8 mouse cellular contexts compared by ENCODE assay signal in the genomic region with DNA sequence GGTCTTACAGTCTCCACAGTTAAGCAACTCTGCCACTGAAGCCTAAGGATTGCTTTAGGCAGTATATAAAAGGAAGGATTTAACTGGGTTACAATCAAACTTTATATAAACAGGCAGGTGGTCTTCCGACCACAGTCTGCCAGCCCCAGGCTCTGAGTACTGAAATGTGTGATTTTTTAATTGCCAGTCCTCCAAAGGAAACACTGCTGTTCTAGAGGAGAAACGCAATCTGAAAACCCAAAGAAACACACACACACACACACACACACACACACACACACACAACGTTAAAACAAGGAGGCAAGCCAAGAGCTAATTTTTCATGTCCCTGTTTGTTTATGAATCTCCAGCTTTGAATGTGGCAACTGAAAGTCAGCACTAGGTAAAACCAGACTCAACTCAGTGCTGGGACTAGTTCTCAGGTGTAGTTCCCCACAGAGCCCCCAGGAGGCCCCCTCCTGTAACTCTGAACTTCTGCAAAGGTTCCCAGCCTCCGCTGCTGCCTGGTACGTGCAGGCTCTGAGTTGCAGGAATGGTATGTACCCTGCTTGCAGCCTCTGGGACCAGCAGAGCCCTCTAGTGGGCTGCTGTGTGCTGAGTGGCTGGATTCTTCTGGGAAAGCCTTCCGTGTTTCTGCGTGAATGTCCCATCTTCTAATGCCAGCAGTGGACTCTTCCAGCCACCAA. TPM values are rescaled to one million over a fixed set of nuclear protein-coding genes. Genes with fewer than 3 reads are reported as not detected.
DNase-seq lines count a peak whose midpoint lies in the region; ATAC-seq and TF ChIP-seq lines count a peak whose summit lies in the region.

No protein-coding gene starts in this region.

- no peaks in the 10 kb centered on the region for H3K9me3 ChIP-seq in heart, embryonic 12.5 days (replicated peaks)
- H3K9me3 ChIP-seq in kidney, postnatal 0 days (replicated peaks; ENCODE audit: low read length): no peaks in the 10 kb centered on the region
- H3K9me3 ChIP-seq in liver, embryonic 11.5 days (ENCODE audit: control insufficient read depth, low read length): no peaks in the 10 kb centered on the region

- TF ChIP-seq CTCF in kidney, postnatal 0 days (IDR thresholded peaks at IDR 0.05; ENCODE audit: low read depth): peak; percentile 92

- H3K36me3 ChIP-seq in heart, embryonic 12.5 days: peaks cover 25% of the 10 kb centered on the region; the same call in 1 of the 2 replicates
- peaks cover 7% of the 10 kb centered on the region; the same call in 1 of the 2 replicates for H3K36me3 ChIP-seq in kidney, postnatal 0 days (ENCODE audit: insufficient read depth, low read length)
- no peaks in the 10 kb centered on the region for H3K36me3 ChIP-seq in liver, embryonic 11.5 days (ENCODE audit: control insufficient read depth, insufficient read depth, low read length)
- no peaks in the 10 kb centered on the region for H3K36me3 ChIP-seq in myocyte (ENCODE audit: control insufficient read depth, insufficient read depth)

- DNase-seq in A20 (ENCODE audit: low read depth, low spot score) (peak; percentile 58), ZHBTc4 (ENCODE audit: low read depth, low spot score) (peak; percentile 95)
- DNase-seq in kidney, postnatal 0 days (ENCODE audit: low spot score): peak; percentile 96
- DNase-seq in liver, embryonic 11.5 days (ENCODE audit: low spot score): peak; percentile 73
- DNase-seq in testis, postnatal 14 days (ENCODE audit: low spot score): peak; percentile 78

- H3K4me3 ChIP-seq in heart, embryonic 12.5 days: 0 out of 2 replicates have a peak overlapping the region, but pooled peaks have one; percentile 9
- no peak overlapping the region for H3K4me3 ChIP-seq in kidney, postnatal 0 days (replicated peaks; ENCODE audit: low read depth, low read length)
- peak overlapping the region; percentile 5; the same call in 1 of the 2 replicates for H3K4me3 ChIP-seq in liver, embryonic 11.5 days (ENCODE audit: low read depth, low read length)
- peak overlapping the region; percentile 10 for H3K4me3 ChIP-seq in myocyte

- H3K27me3 ChIP-seq in heart, embryonic 12.5 days (replicated peaks): peaks cover 1% of the 10 kb centered on the region; the same call in 1 of the 2 replicates
- no peaks in the 10 kb centered on the region for H3K27me3 ChIP-seq in kidney, postnatal 0 days (ENCODE audit: insufficient read depth, low read length)
- no peaks in the 10 kb centered on the region for H3K27me3 ChIP-seq in liver, embryonic 11.5 days (replicated peaks; ENCODE audit: control insufficient read depth, insufficient read depth, low read length)
- no peaks in the 10 kb centered on the region for H3K27me3 ChIP-seq in myocyte (ENCODE audit: control insufficient read depth, insufficient read depth, insufficient read length)

- WGBS in heart, embryonic 12.5 days: 27% methylated on average over 7 of the region's 7 CpGs
- 19% methylated on average over 7 of the region's 7 CpGs for WGBS in kidney, postnatal 0 days
- 23% methylated on average over 7 of the region's 7 CpGs for WGBS in liver, embryonic 11.5 days

- H3K4me1 ChIP-seq in heart, embryonic 12.5 days (replicated peaks): peaks cover 6% of the 10 kb centered on the region; the same call in 1 of the 2 replicates
- 0 out of 2 replicates have a peak, but pooled peaks cover 6% of the 10 kb centered on the region for H3K4me1 ChIP-seq in kidney, postnatal 0 days (replicated peaks; ENCODE audit: insufficient read depth, low read length)
- H3K4me1 ChIP-seq in liver, embryonic 11.5 days (replicated peaks; ENCODE audit: control insufficient read depth, insufficient read depth, low read length): peaks cover 10% of the 10 kb centered on the region

- H3K9ac ChIP-seq in heart, embryonic 12.5 days: peak overlapping the region; percentile 45; the same call in 1 of the 2 replicates
- no peak overlapping the region for H3K9ac ChIP-seq in kidney, postnatal 0 days (ENCODE audit: low read depth, low read length)
- no peak overlapping the region; the same call in 1 of the 2 replicates for H3K9ac ChIP-seq in liver, embryonic 11.5 days (ENCODE audit: low read depth, low read length)

- H3ac ChIP-seq in myocyte (ENCODE audit: control insufficient read depth, insufficient read length): peak overlapping the region; percentile 7

- no peaks in the 10 kb centered on the region for H3K79me2 ChIP-seq in myocyte (ENCODE audit: control insufficient read depth, insufficient read depth)

- 0 out of 2 replicates have a peak, but pooled peaks have one; percentile 40 for ATAC-seq in erythroid progenitor cell, adult 5-6 weeks (replicated peaks; ENCODE audit: low FRiP score, poor library complexity, severe bottlenecking)
- ATAC-seq in heart, embryonic 12.5 days (ENCODE audit: insufficient number of reproducible peaks, low FRiP score): peak; percentile 76
- ATAC-seq in kidney, postnatal 0 days (replicated peaks; ENCODE audit: low FRiP score, low read depth): peak; percentile 88
- ATAC-seq in liver, embryonic 11.5 days (replicated peaks; ENCODE audit: low FRiP score): peak; percentile 81

- peak overlapping the region; percentile 47 for H3K4me2 ChIP-seq in heart, embryonic 12.5 days
- peak overlapping the region; percentile 5; the same call in 1 of the 2 replicates for H3K4me2 ChIP-seq in kidney, postnatal 0 days (ENCODE audit: low read length)
- peak overlapping the region; percentile 38 for H3K4me2 ChIP-seq in liver, embryonic 11.5 days
- H3K4me2 ChIP-seq in myocyte (ENCODE audit: low read depth): peak overlapping the region; percentile 87

- H3K27ac ChIP-seq in heart, embryonic 12.5 days (ENCODE audit: poor library complexity, severe bottlenecking): no peak overlapping the region
- peak overlapping the region; percentile 83 for H3K27ac ChIP-seq in kidney, postnatal 0 days
- no peak overlapping the region for H3K27ac ChIP-seq in liver, embryonic 11.5 days (ENCODE audit: low read depth, low read length)

- no peak for TF ChIP-seq POLR2A in myocyte (IDR thresholded peaks at IDR 0.05; ENCODE audit: insufficient read length, low read depth)

TF ChIP-seq in myocyte, 11 proteins besides CTCF, POLR2A, EP300 and RAD21:
- no peak for TF ChIP-seq USF1 (IDR thresholded peaks at IDR 0.05; ENCODE audit: low read depth)
- TF ChIP-seq CEBPB (IDR thresholded peaks at IDR 0.05; ENCODE audit: insufficient read depth, poor library complexity, severe bottlenecking): no peak
- TF ChIP-seq MYOG (IDR thresholded peaks at IDR 0.05; ENCODE audit: control insufficient read depth in 1 of 3, insufficient read depth in 1 of 3, insufficient read length in 2 of 3, low read depth in 2 of 3): no peak
- TF ChIP-seq REST (IDR thresholded peaks at IDR 0.05; ENCODE audit: insufficient read depth, insufficient read length): no peak
- no peak for TF ChIP-seq TCF3 (IDR thresholded peaks at IDR 0.05; ENCODE audit: insufficient read length, low read depth)
- TF ChIP-seq E2F4 (IDR thresholded peaks at IDR 0.05; ENCODE audit: insufficient read depth): no peak
- TF ChIP-seq POLR2AphosphoS2 (IDR thresholded peaks at IDR 0.05; ENCODE audit: insufficient read length, low read depth): no peak
- TF ChIP-seq SRF (IDR thresholded peaks at IDR 0.05; ENCODE audit: control insufficient read depth, insufficient read length, low read depth): no peak
- no peak for TF ChIP-seq MYOD1 (IDR thresholded peaks at IDR 0.05; ENCODE audit: control insufficient read depth in 1 of 3, insufficient read length in 2 of 3, low read depth in 2 of 3)
- TF ChIP-seq MAX (IDR thresholded peaks at IDR 0.05; ENCODE audit: low read depth): no peak
- no peak for TF ChIP-seq TCF12 (IDR thresholded peaks at IDR 0.05; ENCODE audit: insufficient read depth, poor library complexity, severe bottlenecking)
TF ChIP-seq in myocyte: peak in this region for 0.

RNA-seq across cellular contexts. Expression of gene Kctd10, which starts 23.9 kb away (rescaled TPM):
- total RNA-seq in erythroid progenitor cell, adult 5-6 weeks (2015; ENCODE audit: low replicate concordance): 5.0 and 10.5 TPM in 2 replicates
- 11.4 and 12.7 TPM in 2 replicates for total RNA-seq in erythroid progenitor cell, adult 5-6 weeks (2017; ENCODE audit: low replicate concordance)
- polyA plus RNA-seq in heart, embryonic 12.5 days (2016; fragmentation: Nextera tagmentation; extraction: Ambion mirVana): 108 and 111 TPM in 2 replicates
- 80.5 and 89.7 TPM in 2 replicates for polyA plus RNA-seq in kidney, postnatal 0 days (2015; fragmentation: Nextera tagmentation; extraction: Ambion mirVana)
- polyA plus RNA-seq in liver, embryonic 11.5 days (2014; fragmentation: Nextera tagmentation; extraction: Ambion mirVana): 59.1 and 64.1 TPM in 2 replicates
- polyA plus RNA-seq in myocyte (2012; fragmentation: generic; extraction: Trizol): 84.1 TPM

RNA-seq across cellular contexts. Expression of gene Ube3b, which starts 24.0 kb away (rescaled TPM):
- total RNA-seq in erythroid progenitor cell, adult 5-6 weeks (2015; ENCODE audit: low replicate concordance): 19.3 and 27.0 TPM in 2 replicates
- total RNA-seq in erythroid progenitor cell, adult 5-6 weeks (2017; ENCODE audit: low replicate concordance): 12.9 and 21.7 TPM in 2 replicates
- 57.0 and 63.3 TPM in 2 replicates for polyA plus RNA-seq in heart, embryonic 12.5 days (2016; fragmentation: Nextera tagmentation; extraction: Ambion mirVana)
- polyA plus RNA-seq in kidney, postnatal 0 days (2015; fragmentation: Nextera tagmentation; extraction: Ambion mirVana): 28.6 and 30.8 TPM in 2 replicates
- polyA plus RNA-seq in liver, embryonic 11.5 days (2014; fragmentation: Nextera tagmentation; extraction: Ambion mirVana): 41.1 and 41.4 TPM in 2 replicates
- 56.0 TPM for polyA plus RNA-seq in myocyte (2012; fragmentation: generic; extraction: Trizol)

Comparison
In these comparisons a context has a peak if more than half of its experiments do, and no peak if none do; other contexts are left out.
1. H3K4me2 ChIP-seq: peak in every context shown above with its lines; median percentile 87 in myocyte; 47 in heart, embryonic 12.5 days; 38 in liver, embryonic 11.5 days; 5 in kidney, postnatal 0 days.